Mouse (Mus musculus): ENCODE results near the gene Hal.

DNA sequence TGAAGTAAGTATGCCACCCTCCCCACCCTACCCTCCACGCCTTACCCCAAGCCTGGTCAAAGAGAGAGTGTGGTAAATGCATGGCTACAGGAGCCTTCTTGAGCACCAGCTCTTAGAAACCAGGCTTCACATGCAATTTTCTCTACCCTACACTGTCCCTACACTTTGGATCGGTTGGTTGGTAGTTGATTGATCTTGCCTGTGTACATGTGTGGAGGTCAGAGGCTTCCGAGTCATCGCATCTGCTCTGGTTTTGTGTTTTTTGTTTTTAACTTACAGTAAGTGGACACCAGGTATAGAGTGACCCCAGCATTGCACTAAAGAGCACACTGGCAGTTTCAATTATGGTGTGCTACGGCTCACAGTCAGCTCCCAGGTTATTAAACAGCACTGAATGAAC lies 55.6 kb downstream of the Hal start:
- no peak for TF ChIP-seq CTCF (IDR thresholded peaks at IDR 0.05; ENCODE audit: low read depth, low read length)
- TF ChIP-seq GATA1 (IDR thresholded peaks at IDR 0.05; ENCODE audit: borderline replicate concordance, low read length) = no peak

All from G1E (cell line).